Mouse (Mus musculus): ENCODE measurements around the gene Rbm39.
"Not testable (repeated sequence)": the region's sequence is repeated elsewhere in the genome, so short reads cannot be mapped to it uniquely, and the experiment has no call there.

The Rbm39 gene

DNA sequence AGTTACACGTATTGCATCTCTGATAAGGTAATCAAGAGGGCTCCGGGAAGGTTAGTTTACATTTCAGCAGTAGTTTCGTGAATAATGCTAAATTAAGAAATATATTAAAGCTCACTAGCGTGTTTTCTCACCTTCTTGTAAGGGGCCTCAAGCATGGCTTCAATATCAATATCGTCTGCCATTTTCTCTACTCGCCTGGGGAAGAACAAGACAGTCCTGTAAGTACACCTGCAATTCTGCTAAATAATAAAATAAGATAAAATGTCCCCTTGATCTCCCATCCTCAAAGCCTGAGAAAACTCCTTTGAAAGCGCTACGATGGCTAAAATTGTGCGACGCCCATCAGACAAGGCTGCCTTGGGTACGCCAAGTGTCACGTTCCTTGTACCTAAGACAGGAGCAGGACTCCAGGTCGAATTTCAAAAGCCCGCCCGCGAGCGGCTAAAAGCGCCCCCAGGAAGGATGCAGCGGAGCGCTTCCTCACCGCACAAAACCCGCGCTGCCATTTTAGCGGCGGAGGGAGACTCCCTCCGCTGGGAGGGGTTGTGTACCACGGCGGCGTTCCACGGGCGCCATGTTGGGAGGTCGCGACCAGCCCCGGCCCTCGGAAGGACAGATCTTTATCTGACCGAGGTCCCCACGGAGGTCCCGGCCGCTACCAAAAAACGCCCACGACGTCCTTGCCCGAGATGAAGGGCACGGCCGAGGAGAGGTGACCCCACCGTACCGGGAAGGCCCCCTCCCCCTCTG lies 817 bp downstream of the Rbm39 start:
- peak; percentile 80 to 85 for DNase-seq

DNA sequence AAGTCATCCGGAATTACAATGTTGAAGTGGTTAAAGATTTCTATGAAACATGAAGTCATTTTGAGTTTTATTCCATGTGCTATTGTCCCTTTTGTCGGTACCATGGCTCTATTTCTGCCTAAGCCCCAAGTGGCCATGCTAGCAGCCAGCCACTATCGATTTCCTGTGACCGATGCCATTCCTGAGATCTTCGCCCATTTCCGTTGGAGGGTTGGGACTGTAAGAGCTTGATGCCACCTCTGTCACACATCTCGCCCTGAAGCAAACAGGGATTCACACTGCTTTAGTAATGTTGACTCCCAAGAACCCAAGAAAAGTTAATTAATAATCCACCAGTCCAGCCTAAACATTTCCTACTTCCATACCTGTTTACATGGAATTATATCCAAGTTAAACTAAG lies 2.4 kb downstream of the Rbm39 start:
- DNase-seq = no peak

DNA sequence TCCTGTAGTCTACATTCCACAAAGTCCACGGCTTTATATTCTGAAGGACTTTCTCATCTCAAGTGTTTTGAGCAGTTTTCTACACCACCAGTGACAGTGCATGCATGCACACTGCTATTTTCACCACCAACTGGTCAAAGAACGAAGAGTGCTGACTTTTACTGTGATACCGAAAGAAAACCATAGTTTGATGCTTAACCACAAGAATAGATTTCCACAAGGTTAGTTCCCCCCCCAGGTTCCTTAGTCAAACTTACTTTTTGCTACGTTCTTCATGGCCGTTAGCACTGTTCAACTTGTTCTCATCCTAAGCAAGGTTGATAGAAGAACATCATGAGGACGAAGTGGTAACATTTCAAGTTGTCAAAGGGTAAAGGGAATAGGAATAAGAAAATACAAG lies 3.0 kb downstream of the Rbm39 start:
- DNase-seq = no peak

DNA sequence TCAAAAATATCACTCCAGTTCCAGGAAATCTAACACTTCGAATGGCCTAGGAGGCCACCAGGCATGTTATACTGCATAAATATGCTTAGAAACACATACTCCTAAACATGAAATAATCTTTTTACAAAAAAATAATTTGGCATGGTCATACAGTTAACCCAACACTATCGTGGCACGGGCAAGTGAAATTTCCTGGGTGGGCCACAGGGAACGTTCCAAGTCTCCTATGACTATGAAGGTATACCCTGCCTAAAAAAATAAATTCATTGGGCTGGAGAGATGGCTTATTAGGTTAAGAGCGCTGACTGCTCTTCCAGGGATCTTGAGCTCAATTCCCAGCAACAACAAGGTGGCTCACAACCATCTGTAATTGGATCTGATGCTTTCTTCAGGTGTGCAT lies 13.5 kb downstream of the Rbm39 start:
- DNase-seq = no peak

DNA sequence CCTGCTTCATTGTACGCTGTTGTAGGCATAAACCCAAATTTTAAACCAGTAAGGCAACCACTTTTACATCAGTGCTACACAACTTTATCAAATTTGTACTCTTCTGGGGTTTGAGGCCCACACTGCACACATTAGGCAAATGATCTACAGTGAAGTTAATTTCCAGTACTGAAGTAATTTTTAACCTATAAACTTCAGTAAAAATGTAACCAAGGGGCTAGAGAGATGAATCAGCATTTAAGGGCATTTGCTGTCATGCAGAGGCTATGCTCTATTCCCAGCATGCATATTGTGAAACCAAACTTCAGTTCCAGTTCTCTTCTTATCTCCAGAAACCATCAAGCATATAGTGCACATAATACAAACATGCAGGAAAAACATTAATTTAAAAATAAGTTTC lies 14.6 kb downstream of the Rbm39 start:
- no peak for DNase-seq

DNA sequence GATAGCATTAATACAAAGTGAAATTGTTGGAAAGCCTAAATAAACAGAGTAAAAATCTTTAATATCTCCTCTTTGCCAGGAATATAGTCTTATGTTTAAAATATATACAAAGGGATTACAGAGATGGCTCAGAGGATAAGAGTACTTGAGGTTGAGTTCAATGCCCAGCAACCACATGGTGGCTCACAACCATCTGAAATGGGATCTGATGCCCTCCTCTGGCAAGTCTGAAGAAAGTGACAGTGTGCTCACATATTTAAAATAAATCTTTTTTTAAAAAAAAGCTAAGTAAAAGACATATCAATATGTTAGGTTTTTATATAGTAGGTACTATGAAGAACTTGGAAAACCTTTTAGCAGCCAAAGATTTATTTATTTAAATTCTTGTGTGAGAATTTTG lies 28.5 kb downstream of the Rbm39 start:
- no peak for DNase-seq

DNA sequence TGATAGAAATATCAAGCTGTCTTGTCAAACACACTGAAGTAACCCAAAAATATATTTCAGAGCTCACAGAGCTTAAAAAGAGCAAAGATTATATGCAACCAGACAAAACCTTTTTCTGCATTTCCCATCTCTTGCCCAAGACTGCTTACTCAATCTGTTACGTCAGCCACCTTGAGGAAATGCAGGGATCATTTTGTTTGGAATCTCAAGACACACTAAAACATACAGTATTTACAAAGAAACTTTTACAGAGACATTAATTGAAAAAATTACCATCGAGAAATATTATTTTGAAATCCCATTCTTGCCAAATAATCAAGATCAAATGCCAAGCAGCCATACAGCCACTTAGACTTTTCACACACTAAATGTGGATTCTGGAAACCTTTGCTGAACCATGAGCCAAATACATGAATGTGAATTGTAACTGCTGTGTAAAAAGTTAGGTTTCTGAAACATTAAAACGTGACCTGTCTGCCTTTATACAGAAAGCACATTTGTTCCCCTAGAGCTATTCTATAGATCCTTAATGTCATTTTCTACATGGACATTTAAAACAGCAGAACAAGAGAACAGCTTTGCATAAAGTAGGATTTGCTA lies 32.6 kb downstream of the Rbm39 start:
- no peak for DNase-seq

DNA sequence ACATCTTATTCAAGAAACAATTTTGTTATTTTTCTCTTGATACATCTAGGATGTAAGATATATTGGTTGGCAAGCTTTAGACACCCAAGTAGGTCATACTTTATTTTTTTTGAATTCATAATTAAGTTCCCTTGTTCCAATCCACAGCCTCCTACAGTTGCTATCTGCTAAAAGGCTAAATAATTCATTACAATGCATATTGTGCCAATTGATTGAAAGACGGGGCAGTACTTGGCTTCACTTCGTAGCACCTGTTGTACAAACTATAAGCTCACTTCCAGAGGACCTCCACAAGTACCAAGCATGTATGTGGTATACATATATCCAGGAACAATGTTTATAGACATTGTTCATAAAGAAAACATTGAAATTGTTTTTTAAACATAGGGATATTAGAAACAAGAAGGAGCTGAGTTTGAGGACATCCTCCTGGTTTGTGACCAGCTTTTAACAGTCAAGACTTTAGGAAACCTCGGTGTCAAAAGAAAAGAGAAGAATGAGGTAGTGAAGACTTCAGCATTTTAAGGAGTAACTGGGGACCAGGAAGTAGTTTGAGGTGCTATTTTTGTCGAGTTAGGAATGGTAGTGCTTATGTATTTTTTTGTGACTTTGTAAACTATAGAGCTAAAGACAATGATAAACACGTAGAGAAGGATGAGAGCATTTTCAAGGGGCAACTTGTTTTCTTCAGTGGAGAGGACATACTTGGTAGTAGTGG lies 33.6 kb downstream of the Rbm39 start:
- no peak for DNase-seq

DNA sequence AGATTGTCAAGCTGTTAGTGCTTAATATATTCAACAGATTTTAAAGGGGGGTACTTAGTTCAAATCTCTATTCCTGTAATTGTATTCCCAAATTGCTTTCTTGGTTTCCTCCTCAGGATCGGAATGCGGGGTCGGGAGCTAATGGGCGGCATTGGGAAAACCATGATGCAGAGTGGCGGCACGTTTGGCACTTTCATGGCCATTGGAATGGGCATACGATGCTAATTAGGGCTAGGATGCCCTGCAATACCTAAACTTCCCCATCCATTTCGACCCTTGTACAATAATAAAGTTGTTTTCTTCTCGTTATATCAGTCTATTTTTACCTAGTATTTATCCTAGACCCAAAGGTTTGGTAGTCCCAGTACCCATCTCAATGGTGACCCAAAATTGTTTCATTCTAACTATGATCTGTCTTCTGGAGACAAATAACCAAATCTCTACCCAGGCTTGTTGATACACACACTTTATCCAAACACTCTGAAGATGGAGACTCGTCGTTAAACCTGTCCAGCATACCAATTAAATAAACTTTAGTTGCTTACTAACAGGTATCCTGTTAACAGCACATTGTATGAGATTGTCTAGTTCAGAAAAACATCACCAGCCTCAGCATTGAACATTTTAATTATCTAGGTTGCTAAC lies 34.4 kb downstream of the Rbm39 start:
- DNase-seq = no peak

DNA sequence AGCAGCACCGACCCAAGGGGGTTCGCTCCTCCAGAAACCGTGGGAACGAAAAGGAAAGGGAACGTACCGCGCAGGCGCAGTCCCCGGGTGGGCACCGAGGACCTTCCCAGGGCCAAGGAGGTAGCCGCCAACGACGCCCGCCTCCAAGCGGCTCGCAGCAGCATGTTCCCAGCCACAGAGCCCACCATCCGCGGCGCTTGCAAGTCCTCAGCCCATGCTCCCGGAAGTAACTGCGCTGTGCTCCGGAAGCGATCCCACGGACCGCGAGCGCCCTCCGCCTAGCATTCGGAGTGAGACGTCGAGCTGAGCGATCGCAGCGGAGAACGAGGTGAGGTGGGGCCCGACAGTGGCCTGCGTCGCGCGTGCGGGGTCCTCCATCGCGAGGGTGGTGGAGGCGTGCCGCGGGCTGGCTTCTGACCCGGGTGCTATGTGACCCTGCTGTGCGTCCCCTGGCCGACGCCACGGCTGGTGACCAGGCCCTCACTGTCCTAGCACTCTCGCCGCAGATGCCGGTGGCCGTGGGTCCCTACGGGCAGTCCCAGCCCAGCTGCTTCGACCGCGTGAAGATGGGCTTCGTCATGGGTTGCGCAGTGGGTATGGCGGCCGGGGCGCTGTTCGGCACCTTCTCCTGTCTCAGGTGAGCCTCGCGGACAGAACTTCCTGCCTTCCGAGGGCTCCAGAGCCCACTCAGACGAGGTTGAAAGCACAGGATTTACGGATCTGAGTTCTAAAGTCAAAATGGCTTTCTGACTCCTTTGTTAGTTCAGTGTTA lies 35.9 kb downstream of the Rbm39 start, which contains the start of the genes Romo1 and Nfs1:
Romo1 (plus strand) TSS at position 87 of the 772 bp plus-strand sequence.
Nfs1 (minus strand) TSS at position 234 of the 772 bp plus-strand sequence.
- peak; percentile 90 to 93 for DNase-seq

DNA sequence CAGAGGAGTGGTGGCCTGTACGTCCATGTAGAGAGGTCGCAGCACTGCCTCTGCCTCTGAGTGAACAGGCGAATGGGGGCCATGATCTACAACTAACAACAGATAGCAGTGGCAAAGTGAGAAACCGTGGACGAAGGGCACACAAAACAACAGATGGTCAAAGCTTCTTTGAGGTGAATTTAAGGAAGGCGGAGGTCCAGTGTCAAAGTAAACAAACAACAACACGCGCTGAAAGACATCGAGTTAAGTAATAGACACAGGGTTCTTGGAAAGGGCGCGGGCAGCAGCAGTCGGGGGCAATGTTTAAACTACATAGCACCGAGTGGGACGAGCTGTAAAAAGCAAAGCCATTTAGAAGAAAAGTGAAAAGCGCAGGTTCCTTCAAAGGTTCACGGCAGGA lies 36.7 kb downstream of the Rbm39 start:
- DNase-seq = no peak

DNA sequence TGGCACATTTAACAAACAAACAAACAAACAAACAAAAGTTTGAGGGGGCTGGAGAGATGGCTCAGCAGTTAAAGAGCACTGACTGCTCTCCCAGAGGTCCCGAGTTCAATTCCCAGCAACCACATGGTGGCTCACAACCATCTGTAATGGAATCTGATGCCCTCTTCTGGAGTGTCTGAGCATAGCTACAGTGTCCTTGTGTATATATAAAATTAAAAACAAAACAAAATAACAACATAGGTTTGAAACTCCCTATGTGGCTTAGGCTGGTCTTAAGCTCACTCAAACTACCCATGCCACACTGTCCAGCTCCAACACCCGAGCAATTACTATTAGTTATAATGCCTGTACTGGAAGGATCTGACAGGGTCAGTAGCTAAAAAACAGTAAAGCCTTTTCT lies 37.2 kb downstream of the Rbm39 start:
- DNase-seq = no peak

DNA sequence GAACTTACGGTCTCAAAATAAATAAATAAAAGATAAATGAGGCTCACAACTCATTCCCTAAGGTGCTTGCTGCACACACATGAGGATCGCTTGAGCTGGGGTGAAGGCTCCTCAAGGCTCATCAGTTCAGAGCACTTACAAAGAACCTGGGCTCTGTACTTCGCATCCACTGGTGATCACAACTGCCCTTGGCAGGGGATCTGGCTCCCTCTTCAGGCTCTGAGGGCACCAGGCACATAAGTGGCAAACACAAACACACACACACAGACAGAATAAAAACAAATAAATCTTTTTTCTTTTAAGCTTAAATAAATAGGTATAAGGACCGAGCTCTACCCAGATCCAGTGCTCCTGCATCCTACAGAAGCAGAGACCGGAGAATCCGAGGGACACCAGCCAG lies 44.3 kb downstream of the Rbm39 start:
- no peak for DNase-seq

DNA sequence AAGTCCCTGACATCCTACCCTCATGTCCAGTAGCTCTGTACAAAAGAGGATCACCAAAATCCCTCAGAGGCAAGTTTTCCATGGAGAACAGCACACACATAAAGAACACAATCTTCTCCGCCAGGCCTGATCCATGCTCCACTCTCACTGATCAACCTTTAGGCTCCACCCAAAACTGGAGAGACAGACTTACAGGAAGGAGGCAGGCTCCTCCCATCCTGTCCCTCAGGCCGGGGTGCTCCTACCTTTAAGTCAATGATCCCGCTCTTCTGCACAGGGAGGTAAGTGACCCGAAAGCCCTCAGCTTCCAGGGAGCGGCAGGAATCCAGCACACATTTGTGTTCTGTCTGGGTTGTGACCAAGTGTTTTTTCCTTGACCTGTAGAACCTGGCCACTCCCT lies 45.9 kb downstream of the Rbm39 start:
- no peak for DNase-seq

DNA sequence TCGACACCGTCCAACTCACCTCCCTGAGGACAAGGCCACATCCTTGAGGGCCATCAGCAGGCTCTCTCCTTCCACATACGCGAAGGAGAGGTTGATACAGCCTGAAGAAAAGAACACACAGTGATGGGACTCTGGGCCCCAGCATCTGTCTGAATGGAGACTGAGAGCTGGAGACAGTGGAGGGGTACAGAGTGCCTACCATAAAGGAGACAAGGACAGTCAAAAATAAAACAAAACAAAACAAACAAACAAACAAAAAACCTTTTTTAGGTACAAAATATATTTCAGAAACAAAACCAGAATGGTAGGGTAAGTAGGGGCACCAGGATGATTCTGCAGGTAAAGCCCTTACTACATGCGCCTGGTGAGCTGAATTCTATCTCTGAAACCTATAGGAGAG lies 53.0 kb downstream of the Rbm39 start, which contains the start of gene Gm28036:
Gm28036 (minus strand) TSS at position 101 of the 400 bp plus-strand sequence.
- no peak for DNase-seq

DNA sequence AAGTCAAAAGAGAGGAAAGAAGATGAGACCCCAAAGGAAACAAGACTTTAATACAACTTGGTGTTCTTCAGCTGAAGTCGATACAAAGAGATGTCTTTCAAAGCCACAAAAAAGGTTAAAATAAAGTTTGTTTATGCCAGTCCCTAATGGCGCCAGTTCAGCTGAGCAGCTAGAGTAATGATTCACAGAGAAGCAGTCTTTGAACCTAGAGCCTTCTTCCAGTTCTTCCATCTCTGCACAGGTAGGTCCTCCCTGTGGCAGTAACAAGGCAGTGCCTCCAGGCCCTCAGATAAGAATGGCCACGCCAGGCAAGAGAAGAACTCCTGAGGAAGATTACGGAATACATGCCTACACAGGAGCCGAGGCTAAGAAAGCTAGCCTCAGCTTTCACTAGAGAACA lies 56.3 kb downstream of the Rbm39 start:
- no peak for DNase-seq

DNA sequence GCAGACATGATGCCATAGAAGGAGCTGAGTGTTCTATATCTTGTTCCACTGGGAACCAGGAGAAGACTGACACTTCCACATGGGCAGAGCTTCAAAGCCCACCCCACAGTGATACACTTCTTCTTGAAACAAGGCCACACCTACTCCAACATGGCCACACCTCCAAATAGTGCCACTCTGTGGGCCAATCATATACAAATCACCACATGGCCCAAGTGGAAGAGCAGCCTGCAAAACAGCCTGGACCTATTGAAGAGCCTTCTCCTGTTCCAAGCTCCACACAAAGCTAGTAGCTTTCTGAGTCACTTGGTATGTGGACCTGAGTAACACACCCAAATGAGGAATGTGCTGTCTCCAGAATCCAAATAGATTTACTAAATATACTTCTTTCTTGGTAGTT lies 60.5 kb downstream of the Rbm39 start:
- no peak for DNase-seq

DNA sequence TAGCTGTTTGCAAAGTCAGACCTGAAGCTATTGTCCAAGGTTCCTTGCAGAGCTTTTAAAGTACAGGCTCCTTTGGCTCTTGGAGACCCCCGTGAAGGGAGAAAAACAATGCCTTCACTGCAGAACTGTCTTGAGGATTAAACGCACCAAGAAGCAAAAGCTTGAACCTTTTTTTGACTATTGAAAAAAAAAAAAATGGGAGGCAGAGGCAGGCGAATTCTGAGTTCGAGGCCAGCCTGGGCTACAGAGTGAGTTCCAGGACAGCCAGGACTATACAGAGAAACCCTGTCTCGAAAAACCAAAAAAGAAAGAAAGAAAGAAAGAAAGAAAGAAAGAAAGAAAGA lies 68.0 kb downstream of the Rbm39 start:
- DNase-seq = not testable (repeated sequence)

DNA sequence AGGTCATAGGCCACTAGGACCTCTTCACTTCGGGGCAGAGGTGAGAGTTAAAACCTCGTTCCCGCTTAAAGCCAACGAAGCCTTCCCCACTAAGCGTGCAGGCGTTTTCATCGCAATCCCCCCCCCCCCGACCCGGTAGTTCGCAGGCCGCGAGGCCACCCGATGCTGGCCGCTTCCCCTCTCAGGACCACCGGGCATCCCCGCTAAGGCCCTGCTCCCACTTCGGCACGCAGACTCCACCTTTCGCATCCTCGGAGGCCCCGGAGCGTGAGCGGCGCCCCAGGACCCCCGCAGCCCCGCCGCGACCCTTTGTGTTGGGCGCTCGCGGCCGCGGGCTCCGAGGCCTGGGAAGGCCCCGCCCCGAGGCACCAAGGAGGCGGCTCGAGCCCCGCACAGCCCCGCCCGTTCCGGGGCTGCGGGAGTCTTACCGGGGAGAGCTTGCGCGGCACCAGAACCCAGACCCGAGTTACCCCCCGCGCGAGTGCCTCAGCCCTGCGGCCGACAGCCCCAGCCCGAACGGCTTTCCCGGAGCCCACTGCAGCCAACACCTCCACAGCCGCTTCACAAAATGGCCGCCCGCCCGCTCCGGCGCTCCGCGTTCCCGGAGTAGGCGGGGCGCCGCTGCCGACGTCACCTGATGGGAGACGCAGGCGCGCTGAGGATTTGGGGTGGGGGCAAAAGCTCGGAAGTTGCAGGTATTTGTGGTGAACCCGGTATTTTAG lies 68.5 kb downstream of the Rbm39 start, which contains the start of the genes Cpne1 and Rbm12:
Cpne1 (minus strand) TSS at position 608 of the 722 bp plus-strand sequence.
Rbm12 (minus strand) TSS at position 621 of the 722 bp plus-strand sequence.
- peak; percentile 88 to 91 for DNase-seq

DNA sequence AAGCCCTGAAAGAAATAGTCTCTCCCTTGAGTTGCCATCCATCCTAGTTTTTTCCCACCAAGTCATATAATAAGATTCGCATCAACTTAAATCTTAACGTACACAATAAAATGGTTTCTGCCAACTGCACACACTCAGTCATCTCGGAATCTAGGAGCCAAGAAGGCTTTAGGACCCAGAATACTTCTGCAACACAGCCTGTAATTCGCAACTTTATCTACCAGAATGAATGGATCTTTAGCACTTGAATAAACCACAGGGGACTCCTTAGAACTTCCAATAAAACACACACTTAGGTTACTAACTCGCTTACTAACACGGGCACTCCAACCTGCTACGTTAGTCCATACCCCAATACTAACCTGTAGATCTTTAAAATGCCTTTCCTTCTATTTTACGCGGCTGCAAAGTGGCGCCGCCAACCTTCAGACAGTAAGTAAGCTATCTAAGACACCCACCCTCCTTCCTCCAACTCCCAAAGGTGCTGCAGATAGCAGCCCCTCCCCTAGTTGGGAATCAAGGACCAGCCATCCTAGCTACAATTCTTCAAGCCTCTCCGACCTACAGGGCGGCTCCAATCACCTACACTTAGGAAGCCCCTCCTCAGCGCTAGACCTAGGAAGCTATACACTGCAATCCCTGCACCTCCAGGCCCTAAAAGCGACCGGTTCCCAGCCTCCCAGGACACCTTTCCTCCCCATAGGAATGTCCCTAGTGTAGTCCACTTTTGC lies 69.2 kb downstream of the Rbm39 start:
- no peak for DNase-seq
